Comparison of ENCODE assay signal across 8 mouse cellular contexts in genomic region chr5:118879808-118880478, GRCm38 (mm10).
DNase-seq lines count a peak whose midpoint lies in the region; ATAC-seq and TF ChIP-seq lines count a peak whose summit lies in the region.

No protein-coding gene starts in this region.

- H3K4me3 ChIP-seq in thymus, adult 2 months (ENCODE audit: control insufficient read depth, insufficient read depth, low read length): no peak overlapping the region
- H3K4me3 ChIP-seq in limb, embryonic 12.5 days (replicated peaks): no peak overlapping the region
- H3K4me3 ChIP-seq in neural tube, embryonic 13.5 days: no peak overlapping the region

- TF ChIP-seq CTCF in thymus, adult 2 months (IDR thresholded peaks at IDR 0.05; ENCODE audit: borderline replicate concordance, control insufficient read depth, extremely low read depth, insufficient read depth, low read length, poor library complexity): no peak

- no peaks in the 10 kb centered on the region for H3K36me3 ChIP-seq in thymus, adult 2 months (ENCODE audit: control insufficient read depth, insufficient read depth, low read length)
- H3K36me3 ChIP-seq in limb, embryonic 12.5 days: no peaks in the 10 kb centered on the region
- no peaks in the 10 kb centered on the region for H3K36me3 ChIP-seq in neural tube, embryonic 13.5 days

- no peak overlapping the region for H3K4me2 ChIP-seq in limb, embryonic 12.5 days
- no peak overlapping the region for H3K4me2 ChIP-seq in neural tube, embryonic 13.5 days

- no peaks in the 10 kb centered on the region for H3K4me1 ChIP-seq in thymus, adult 2 months (replicated peaks; ENCODE audit: control insufficient read depth, insufficient read depth, low read length)
- peaks cover 23% of the 10 kb centered on the region for H3K4me1 ChIP-seq in limb, embryonic 12.5 days (replicated peaks)
- peaks cover 9% of the 10 kb centered on the region; the same call in 1 of the 2 replicates for H3K4me1 ChIP-seq in neural tube, embryonic 13.5 days (replicated peaks)

- DNase-seq in thymus, adult 2 months: peak; percentile 29
- no peak for DNase-seq in thymus, adult 18-20 months
- peak; percentile 90 for DNase-seq in embryo, embryonic 10.5 days (ENCODE audit: low spot score)
- DNase-seq in gastrocnemius, postnatal 36 days: peak; percentile 61 to 64
- DNase-seq in kidney, adult 8-10 months: peak; percentile 27 to 74
- peak; percentile 12 to 21 for DNase-seq in thymus, postnatal 36 days

- ATAC-seq in limb, embryonic 12.5 days (ENCODE audit: insufficient number of reproducible peaks, insufficient read depth, low FRiP score, low TSS enrichment, low read depth): no peak
- peak; percentile 79 for ATAC-seq in neural tube, embryonic 13.5 days (ENCODE audit: low read depth)

- H3K9ac ChIP-seq in limb, embryonic 12.5 days (replicated peaks): no peak overlapping the region
- no peak overlapping the region for H3K9ac ChIP-seq in neural tube, embryonic 13.5 days

- WGBS in thymus, adult 2 months: 26% methylated on average over 13 of the region's 13 CpGs
- WGBS in limb, embryonic 12.5 days: 16% methylated on average over 13 of the region's 13 CpGs
- WGBS in neural tube, embryonic 13.5 days: 24% methylated on average over 13 of the region's 13 CpGs

- no peak for TF ChIP-seq POLR2A in thymus, adult 2 months (IDR thresholded peaks at IDR 0.05; ENCODE audit: control insufficient read depth, extremely low read depth, insufficient read depth, low read length, poor library complexity)

- peaks cover 4% of the 10 kb centered on the region; the same call in 1 of the 2 replicates for H3K27me3 ChIP-seq in thymus, adult 2 months (ENCODE audit: control insufficient read depth, insufficient read depth, low read length)
- H3K27me3 ChIP-seq in limb, embryonic 12.5 days: peaks cover 71% of the 10 kb centered on the region
- peaks cover 45% of the 10 kb centered on the region for H3K27me3 ChIP-seq in neural tube, embryonic 13.5 days

- H3K27ac ChIP-seq in thymus, adult 2 months (ENCODE audit: control insufficient read depth, insufficient read depth, low read length): no peak overlapping the region
- H3K27ac ChIP-seq in limb, embryonic 12.5 days: 0 out of 2 replicates have a peak overlapping the region, but pooled peaks have one; percentile 23
- H3K27ac ChIP-seq in neural tube, embryonic 13.5 days (replicated peaks): 0 out of 2 replicates have a peak overlapping the region, but pooled peaks have one; percentile 7

- intact Hi-C loops in gastrocnemius, postnatal 36 days (cut with DNase I): loop anchor here (2.0 to 10.0 kb wide), 4 partner anchors 177 to 809 kb away; partner anchors contain the start of gene Tbx3

- H3K9me3 ChIP-seq in limb, embryonic 12.5 days: no peaks in the 10 kb centered on the region
- no peaks in the 10 kb centered on the region for H3K9me3 ChIP-seq in neural tube, embryonic 13.5 days

Comparison
In these comparisons a context has a peak if more than half of its experiments do, and no peak if none do; other contexts are left out.
1. DNase-seq: peak in thymus, adult 2 months (single experiment), embryo, embryonic 10.5 days (single experiment), gastrocnemius, postnatal 36 days (2 of 2), kidney, adult 8-10 months (2 of 2) and thymus, postnatal 36 days (2 of 2); none in thymus, adult 18-20 months (0 of 2).